Mouse (Mus musculus): ENCODE data around the gene Pcyt2. TPM values are rescaled to one million over a fixed set of nuclear protein-coding genes. Genes with fewer than 3 reads are reported as not detected.

Gene Pcyt2
- polyA plus RNA-seq, 1 experiment from 2014 or later: 164 TPM

GRCm38 (mm10) chr11:120618619-120619535 lies 1.1 kb upstream of the Pcyt2 start:
- H3K27ac ChIP-seq (ENCODE audit: low read length): no peak overlapping the region
- H3K4me3 ChIP-seq (ENCODE audit: low read length): no peak overlapping the region
- WGBS: 91% methylated on average over 25 of the region's 25 CpGs
- H3K27me3 ChIP-seq (ENCODE audit: insufficient read depth, low read length): no peaks in the 10 kb centered on the region
- H3K9ac ChIP-seq (replicated peaks; ENCODE audit: low read length): no peak overlapping the region
- H3K4me2 ChIP-seq (replicated peaks; ENCODE audit: low read depth, low read length): no peak overlapping the region
- H3K36me3 ChIP-seq (ENCODE audit: insufficient read depth, low read length): peaks cover 43% of the 10 kb centered on the region
- H3K9me3 ChIP-seq (ENCODE audit: low read length): no peaks in the 10 kb centered on the region
- peaks cover 13% of the 10 kb centered on the region for H3K4me1 ChIP-seq (ENCODE audit: insufficient read depth, low read length)
- ATAC-seq (ENCODE audit: low FRiP score, low TSS enrichment): no peak

DNA sequence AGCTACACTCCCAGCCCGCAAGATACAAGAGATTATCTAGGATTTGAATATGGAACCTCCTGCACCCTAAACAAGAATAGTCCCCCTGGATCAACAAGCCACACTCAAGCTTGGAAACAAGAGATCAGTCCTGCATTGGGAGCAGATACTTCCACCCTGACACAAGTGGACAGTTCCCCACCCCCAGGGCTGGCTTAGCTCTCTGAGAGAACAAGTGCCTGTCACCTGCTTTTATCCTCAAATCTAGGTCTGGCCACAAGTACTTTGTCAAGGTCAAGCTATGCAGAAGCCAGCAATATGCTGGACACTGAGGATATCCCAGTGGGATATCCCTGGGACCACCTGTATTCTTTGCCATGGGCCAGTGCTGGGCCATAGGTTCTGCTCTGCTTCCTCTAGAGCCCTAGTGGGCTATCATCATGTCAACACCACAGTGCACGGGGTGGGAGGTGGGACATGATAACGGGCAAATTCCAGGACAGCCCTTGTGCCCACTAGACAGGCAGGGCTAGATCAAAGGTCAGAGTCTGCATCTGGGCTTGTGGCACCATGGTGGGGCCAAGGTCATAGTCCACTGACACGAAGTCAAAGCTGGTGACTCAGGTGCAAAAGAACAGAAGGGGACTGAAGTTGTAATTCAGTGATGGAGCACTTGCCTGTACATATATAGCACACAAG lies 980 bp downstream of the Pcyt2 start:
- H3K4me1 ChIP-seq (ENCODE audit: insufficient read depth, low read length): peaks cover 11% of the 10 kb centered on the region
- WGBS: 49% methylated on average over 4 of the region's 4 CpGs
- H3K4me3 ChIP-seq (ENCODE audit: low read length): peak overlapping the region; percentile 67
- no peak for ATAC-seq (ENCODE audit: low FRiP score, low TSS enrichment)
- H3K9me3 ChIP-seq (ENCODE audit: low read length): no peaks in the 10 kb centered on the region
- H3K4me2 ChIP-seq (replicated peaks; ENCODE audit: low read depth, low read length): peak overlapping the region; percentile 81
- H3K9ac ChIP-seq (replicated peaks; ENCODE audit: low read length): peak overlapping the region; percentile 72
- no peaks in the 10 kb centered on the region for H3K27me3 ChIP-seq (ENCODE audit: insufficient read depth, low read length)
- peaks cover 53% of the 10 kb centered on the region for H3K36me3 ChIP-seq (ENCODE audit: insufficient read depth, low read length)
- H3K27ac ChIP-seq (ENCODE audit: low read length): peak overlapping the region; percentile 69

- H3K4me3 ChIP-seq (ENCODE audit: low read length): no peak overlapping the region
- H3K4me1 ChIP-seq (ENCODE audit: insufficient read depth, low read length): peaks cover 11% of the 10 kb centered on the region
- no peak overlapping the region for H3K4me2 ChIP-seq (replicated peaks; ENCODE audit: low read depth, low read length)
- 91% methylated on average over 11 of the region's 11 CpGs for WGBS
- no peak overlapping the region for H3K27ac ChIP-seq (ENCODE audit: low read length)
- no peaks in the 10 kb centered on the region for H3K27me3 ChIP-seq (ENCODE audit: insufficient read depth, low read length)
- no peaks in the 10 kb centered on the region for H3K9me3 ChIP-seq (ENCODE audit: low read length)
- H3K36me3 ChIP-seq (ENCODE audit: insufficient read depth, low read length): peaks cover 52% of the 10 kb centered on the region
- ATAC-seq (ENCODE audit: low FRiP score, low TSS enrichment): no peak
- H3K9ac ChIP-seq (replicated peaks; ENCODE audit: low read length): no peak overlapping the region
Measured at GRCm38 (mm10) chr11:120615606-120616203, 2.0 kb downstream of the Pcyt2 start.

GRCm38 (mm10) chr11:120615167-120615566 lies 2.6 kb downstream of the Pcyt2 start:
- WGBS: 91% methylated on average over 6 of the region's 6 CpGs
- Histone ChIP-seq H3K27me3 (ENCODE audit: insufficient read depth, low read length) (no peaks in the 10 kb centered on the region), H3K4me1 (ENCODE audit: insufficient read depth, low read length) (peaks cover 11% of the 10 kb centered on the region), H3K36me3 (ENCODE audit: insufficient read depth, low read length) (peaks cover 47% of the 10 kb centered on the region), H3K27ac (ENCODE audit: low read length) (no peak overlapping the region), H3K4me3 (ENCODE audit: low read length) (no peak overlapping the region), H3K4me2 (replicated peaks; ENCODE audit: low read depth, low read length) (no peak overlapping the region), H3K9me3 (ENCODE audit: low read length) (no peaks in the 10 kb centered on the region), H3K9ac (replicated peaks; ENCODE audit: low read length) (no peak overlapping the region)
- no peak for ATAC-seq (ENCODE audit: low FRiP score, low TSS enrichment)

DNA sequence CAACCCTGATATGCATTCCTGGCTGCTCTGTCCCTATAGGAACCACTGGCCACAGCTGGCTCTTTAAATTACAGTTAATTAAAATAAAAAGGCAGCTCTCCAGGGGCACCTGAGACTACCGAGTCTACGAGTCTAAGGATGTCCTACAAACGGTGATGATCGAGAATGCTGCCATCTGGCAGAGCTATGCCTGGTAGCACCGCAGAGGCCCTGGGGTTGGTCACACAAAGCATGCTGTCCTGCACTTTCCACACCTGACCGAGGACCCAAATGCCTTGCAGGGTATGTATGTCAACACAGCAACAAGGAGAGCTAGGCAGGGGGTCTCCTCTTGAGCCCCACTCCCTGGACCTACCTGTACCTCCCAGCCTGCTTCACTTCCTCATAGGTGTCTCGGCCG lies 3.8 kb downstream of the Pcyt2 start:
- no peak overlapping the region for H3K4me3 ChIP-seq (ENCODE audit: low read length)
- no peaks in the 10 kb centered on the region for H3K9me3 ChIP-seq (ENCODE audit: low read length)
- H3K9ac ChIP-seq (replicated peaks; ENCODE audit: low read length): no peak overlapping the region
- peaks cover 16% of the 10 kb centered on the region for H3K4me1 ChIP-seq (ENCODE audit: insufficient read depth, low read length)
- H3K27ac ChIP-seq (ENCODE audit: low read length): no peak overlapping the region
- no peak overlapping the region for H3K4me2 ChIP-seq (replicated peaks; ENCODE audit: low read depth, low read length)
- no peaks in the 10 kb centered on the region for H3K27me3 ChIP-seq (ENCODE audit: insufficient read depth, low read length)
- WGBS: 90% methylated on average over 8 of the region's 8 CpGs
- H3K36me3 ChIP-seq (ENCODE audit: insufficient read depth, low read length): peaks cover 42% of the 10 kb centered on the region
- no peak for ATAC-seq (ENCODE audit: low FRiP score, low TSS enrichment)

- Histone ChIP-seq H3K4me2 (replicated peaks; ENCODE audit: low read depth, low read length) (no peak overlapping the region), H3K36me3 (ENCODE audit: insufficient read depth, low read length) (peaks cover 37% of the 10 kb centered on the region), H3K4me3 (ENCODE audit: low read length) (no peak overlapping the region), H3K27ac (ENCODE audit: low read length) (no peak overlapping the region), H3K4me1 (ENCODE audit: insufficient read depth, low read length) (peaks cover 20% of the 10 kb centered on the region), H3K27me3 (ENCODE audit: insufficient read depth, low read length) (no peaks in the 10 kb centered on the region), H3K9me3 (ENCODE audit: low read length) (no peaks in the 10 kb centered on the region), H3K9ac (replicated peaks; ENCODE audit: low read length) (no peak overlapping the region)
- ATAC-seq (ENCODE audit: low FRiP score, low TSS enrichment): no peak
- WGBS: 89% methylated on average over 10 of the region's 10 CpGs
Measured at GRCm38 (mm10) chr11:120613481-120613972, 4.2 kb downstream of the Pcyt2 start.

- peak; percentile 47; the same call in 1 of the 2 replicates for ATAC-seq (ENCODE audit: low FRiP score, low TSS enrichment)
- H3K9me3 ChIP-seq (ENCODE audit: low read length): no peaks in the 10 kb centered on the region
- H3K4me3 ChIP-seq (ENCODE audit: low read length): no peak overlapping the region
- peaks cover 32% of the 10 kb centered on the region for H3K36me3 ChIP-seq (ENCODE audit: insufficient read depth, low read length)
- H3K27ac ChIP-seq (ENCODE audit: low read length): no peak overlapping the region
- WGBS: 50% methylated on average over 5 of the region's 6 CpGs
- no peaks in the 10 kb centered on the region for H3K27me3 ChIP-seq (ENCODE audit: insufficient read depth, low read length)
- no peak overlapping the region for H3K9ac ChIP-seq (replicated peaks; ENCODE audit: low read length)
- H3K4me2 ChIP-seq (replicated peaks; ENCODE audit: low read depth, low read length): no peak overlapping the region
- H3K4me1 ChIP-seq (ENCODE audit: insufficient read depth, low read length): peaks cover 28% of the 10 kb centered on the region
Measured at GRCm38 (mm10) chr11:120612763-120613162, 5.0 kb downstream of the Pcyt2 start.

GRCm38 (mm10) chr11:120610477-120611046 lies 7.2 kb downstream of the Pcyt2 start:
- WGBS: 81% methylated on average over 9 of the region's 9 CpGs
- Histone ChIP-seq H3K4me3 (ENCODE audit: low read length) (no peak overlapping the region), H3K27ac (ENCODE audit: low read length) (no peak overlapping the region), H3K36me3 (ENCODE audit: insufficient read depth, low read length) (peaks cover 32% of the 10 kb centered on the region), H3K4me1 (ENCODE audit: insufficient read depth, low read length) (peaks cover 25% of the 10 kb centered on the region), H3K9me3 (ENCODE audit: low read length) (no peaks in the 10 kb centered on the region), H3K27me3 (ENCODE audit: insufficient read depth, low read length) (no peaks in the 10 kb centered on the region), H3K4me2 (replicated peaks; ENCODE audit: low read depth, low read length) (no peak overlapping the region), H3K9ac (replicated peaks; ENCODE audit: low read length) (no peak overlapping the region)
- no peak for ATAC-seq (ENCODE audit: low FRiP score, low TSS enrichment)

DNA sequence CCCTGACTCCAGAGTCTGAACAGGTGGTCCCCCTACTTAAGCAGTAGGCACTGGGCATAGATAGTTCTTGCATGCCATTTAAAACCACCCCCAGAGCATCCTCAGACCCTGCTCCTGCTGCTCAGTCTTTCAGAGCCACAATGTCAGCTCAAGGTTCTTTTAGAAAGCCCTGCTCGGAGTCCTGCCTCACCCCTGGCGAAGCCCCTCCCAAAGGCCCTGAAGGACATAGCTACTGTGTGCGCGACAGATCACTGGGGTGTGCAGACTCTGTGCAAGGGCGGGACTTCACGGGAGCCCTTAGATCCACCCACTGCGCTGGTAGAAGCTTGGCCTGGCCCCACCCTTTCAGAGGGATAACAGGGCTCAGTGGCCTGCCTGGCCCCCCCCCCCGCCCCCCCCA lies 8.5 kb downstream of the Pcyt2 start:
- H3K27ac ChIP-seq (ENCODE audit: low read length): peak overlapping the region; percentile 51; the same call in 1 of the 2 replicates
- H3K4me3 ChIP-seq (ENCODE audit: low read length): peak overlapping the region; percentile 44
- no peaks in the 10 kb centered on the region for H3K9me3 ChIP-seq (ENCODE audit: low read length)
- peak; percentile 72 for ATAC-seq (ENCODE audit: low FRiP score, low TSS enrichment)
- peak overlapping the region; percentile 69 for H3K9ac ChIP-seq (replicated peaks; ENCODE audit: low read length)
- WGBS: 34% methylated on average over 8 of the region's 8 CpGs
- peak overlapping the region; percentile 74 for H3K4me2 ChIP-seq (replicated peaks; ENCODE audit: low read depth, low read length)
- H3K27me3 ChIP-seq (ENCODE audit: insufficient read depth, low read length): no peaks in the 10 kb centered on the region
- H3K4me1 ChIP-seq (ENCODE audit: insufficient read depth, low read length): peaks cover 25% of the 10 kb centered on the region
- peaks cover 38% of the 10 kb centered on the region for H3K36me3 ChIP-seq (ENCODE audit: insufficient read depth, low read length)

All from kidney, embryonic 16.5 days (tissue).